Mouse (Mus musculus) liver, postnatal 0 days (tissue): ENCODE measurements at regions not wholly inside any gene's neighbourhood (a gene's known extent, or its start where the extent isn't known, plus 50 kb on each side); places are given as distances from the start of the nearest gene placed in this dataset.

Source experiments
- CTCF ChIP-seq: sonication (generic); IDR thresholded peaks from 2 replicates; pipeline ENCODE4 v1.5.1; 2016; ENCODE audit warnings: antibody characterized with exemption, low read depth
- EP300 ChIP-seq: IDR thresholded peaks from 2 replicates; pipeline ENCODE4 v1.6.1; 2016; ENCODE audit warnings: antibody characterized with exemption, low read depth, mild to moderate bottlenecking

- TF ChIP-seq EP300 (no peak), CTCF (no peak)
These were observed 109.1 kb downstream of the 2410131K14Rik start for GRCm38 (mm10) chr5:118354127-118354526.
